Mouse (Mus musculus): Measurements from ENCODE around the gene Orai3. TPM values are rescaled to one million over a fixed set of nuclear protein-coding genes. Genes with fewer than 3 reads are reported as not detected.

Gene Orai3
- polyA plus RNA-seq, 1 experiment = 24.1 TPM

DNA sequence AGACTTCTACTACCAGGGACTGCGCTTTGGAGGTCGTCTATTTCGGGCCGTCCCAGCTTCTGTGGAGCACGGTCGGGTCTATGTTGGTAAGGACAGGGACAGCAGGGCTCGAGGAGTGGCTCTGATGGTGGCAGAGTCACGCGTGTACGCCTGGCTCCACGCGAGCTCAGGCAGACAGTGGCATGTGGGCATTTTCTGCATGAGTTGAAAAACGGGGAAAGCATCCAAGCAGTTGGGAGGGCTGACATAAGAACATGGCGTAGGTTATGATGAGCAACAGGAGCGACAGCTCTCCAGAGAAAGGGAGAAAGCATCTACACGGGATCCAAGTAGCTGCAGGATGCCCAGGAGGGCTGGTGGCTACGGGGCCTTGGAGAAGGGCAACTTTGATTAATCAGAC, 32.7 kb downstream of the Orai3 start:
- Histone ChIP-seq H3K27me3 (ENCODE audit: control insufficient read depth, insufficient read depth, low read length) (no peaks in the 10 kb centered on the region), H3K27ac (ENCODE audit: insufficient read depth, low read length) (peak overlapping the region; percentile 88), H3K4me3 (replicated peaks; ENCODE audit: insufficient read depth, low read depth, low read length) (no peak overlapping the region), H3K4me1 (ENCODE audit: control insufficient read depth, insufficient read depth, low read length) (peaks cover 78% of the 10 kb centered on the region)
- WGBS = 11% methylated on average over 17 of the region's 17 CpGs
- DNase-seq = peak; percentile 88 to 92
- no peak for TF ChIP-seq CTCF (IDR thresholded peaks at IDR 0.05; ENCODE audit: borderline replicate concordance, insufficient read depth, low read depth, low read length)
- no peak; the same call in 1 of the 2 replicates for TF ChIP-seq POLR2A (IDR thresholded peaks at IDR 0.05; ENCODE audit: borderline replicate concordance, insufficient read depth, low read length)

DNA sequence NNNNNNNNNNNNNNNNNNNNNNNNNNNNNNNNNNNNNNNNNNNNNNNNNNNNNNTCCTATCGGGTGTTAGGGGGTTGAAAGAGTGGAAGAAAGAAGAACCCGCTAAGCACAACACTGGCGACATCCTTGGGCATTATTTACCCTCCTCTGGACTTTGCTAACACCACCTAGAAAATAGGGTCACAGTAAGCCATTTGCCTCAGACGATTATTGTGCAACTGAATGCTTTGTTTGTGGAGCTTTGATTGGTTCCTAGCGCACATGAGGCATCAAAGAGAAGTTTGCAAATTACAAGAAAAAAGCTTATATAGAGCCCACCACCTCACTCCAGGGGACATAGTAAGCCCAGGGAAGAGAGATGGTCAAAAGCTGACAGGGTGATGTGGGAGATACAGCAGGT, 39.2 kb downstream of the Orai3 start:
- H3K27me3 ChIP-seq (ENCODE audit: control insufficient read depth, insufficient read depth, low read length) = no peaks in the 10 kb centered on the region
- H3K4me3 ChIP-seq (replicated peaks; ENCODE audit: insufficient read depth, low read depth, low read length) = no peak overlapping the region
- H3K4me1 ChIP-seq (ENCODE audit: control insufficient read depth, insufficient read depth, low read length) = peaks cover 32% of the 10 kb centered on the region
- TF ChIP-seq CTCF (IDR thresholded peaks at IDR 0.05; ENCODE audit: borderline replicate concordance, insufficient read depth, low read depth, low read length) = no peak
- TF ChIP-seq POLR2A (IDR thresholded peaks at IDR 0.05; ENCODE audit: borderline replicate concordance, insufficient read depth, low read length) = no peak
- 83% methylated on average over 5 of the region's 5 CpGs for WGBS
- no peak for DNase-seq
- H3K27ac ChIP-seq (ENCODE audit: insufficient read depth, low read length) = no peak overlapping the region

DNA sequence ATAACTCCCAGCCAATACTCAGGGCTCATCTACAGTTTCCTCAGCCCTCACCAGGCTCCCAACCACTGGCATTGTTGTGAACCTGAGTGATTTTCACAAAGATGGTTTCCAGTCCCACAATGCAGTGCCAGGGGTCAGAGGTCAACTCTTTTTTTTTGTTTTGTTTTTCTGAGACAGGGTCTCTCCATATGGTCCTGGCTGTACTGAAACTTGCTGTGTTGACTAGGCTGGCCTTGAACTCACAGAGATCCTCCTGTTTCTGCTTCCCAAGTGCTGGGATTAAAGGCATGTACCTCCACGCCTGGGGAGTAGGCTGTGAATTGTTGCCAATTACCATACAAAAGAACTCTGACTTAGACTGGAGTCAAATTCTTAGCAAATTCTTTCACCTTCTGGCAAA, 40.2 kb downstream of the Orai3 start:
- Histone ChIP-seq H3K27ac (ENCODE audit: insufficient read depth, low read length) (no peak overlapping the region), H3K4me1 (ENCODE audit: control insufficient read depth, insufficient read depth, low read length) (peaks cover 28% of the 10 kb centered on the region), H3K27me3 (ENCODE audit: control insufficient read depth, insufficient read depth, low read length) (no peaks in the 10 kb centered on the region), H3K4me3 (replicated peaks; ENCODE audit: insufficient read depth, low read depth, low read length) (no peak overlapping the region)
- WGBS = 85% methylated on average over 1 of the region's 1 CpGs
- TF ChIP-seq POLR2A (IDR thresholded peaks at IDR 0.05; ENCODE audit: borderline replicate concordance, insufficient read depth, low read length) (no peak), CTCF (IDR thresholded peaks at IDR 0.05; ENCODE audit: borderline replicate concordance, insufficient read depth, low read depth, low read length) (no peak)
- DNase-seq = no peak

- 72% methylated on average over 10 of the region's 10 CpGs for WGBS
- no peaks in the 10 kb centered on the region for H3K27me3 ChIP-seq (ENCODE audit: control insufficient read depth, insufficient read depth, low read length)
- no peak overlapping the region for H3K27ac ChIP-seq (ENCODE audit: insufficient read depth, low read length)
- no peak overlapping the region for H3K4me3 ChIP-seq (replicated peaks; ENCODE audit: insufficient read depth, low read depth, low read length)
- TF ChIP-seq CTCF (IDR thresholded peaks at IDR 0.05; ENCODE audit: borderline replicate concordance, insufficient read depth, low read depth, low read length) = no peak
- TF ChIP-seq POLR2A (IDR thresholded peaks at IDR 0.05; ENCODE audit: borderline replicate concordance, insufficient read depth, low read length) = no peak
- H3K4me1 ChIP-seq (ENCODE audit: control insufficient read depth, insufficient read depth, low read length) = peaks cover 34% of the 10 kb centered on the region
- no peak for DNase-seq
Measured at GRCm38 (mm10) chr7:127810650-127811049, 41.0 kb downstream of the Orai3 start.

GRCm38 (mm10) chr7:127811240-127811639, 41.6 kb downstream of the Orai3 start:
- no peak for TF ChIP-seq POLR2A (IDR thresholded peaks at IDR 0.05; ENCODE audit: borderline replicate concordance, insufficient read depth, low read length)
- no peak for TF ChIP-seq CTCF (IDR thresholded peaks at IDR 0.05; ENCODE audit: borderline replicate concordance, insufficient read depth, low read depth, low read length)
- Histone ChIP-seq H3K27me3 (ENCODE audit: control insufficient read depth, insufficient read depth, low read length) (no peaks in the 10 kb centered on the region), H3K4me3 (replicated peaks; ENCODE audit: insufficient read depth, low read depth, low read length) (no peak overlapping the region), H3K27ac (ENCODE audit: insufficient read depth, low read length) (no peak overlapping the region), H3K4me1 (ENCODE audit: control insufficient read depth, insufficient read depth, low read length) (peaks cover 39% of the 10 kb centered on the region)
- 41% methylated on average over 4 of the region's 4 CpGs for WGBS
- DNase-seq = no peak

DNA sequence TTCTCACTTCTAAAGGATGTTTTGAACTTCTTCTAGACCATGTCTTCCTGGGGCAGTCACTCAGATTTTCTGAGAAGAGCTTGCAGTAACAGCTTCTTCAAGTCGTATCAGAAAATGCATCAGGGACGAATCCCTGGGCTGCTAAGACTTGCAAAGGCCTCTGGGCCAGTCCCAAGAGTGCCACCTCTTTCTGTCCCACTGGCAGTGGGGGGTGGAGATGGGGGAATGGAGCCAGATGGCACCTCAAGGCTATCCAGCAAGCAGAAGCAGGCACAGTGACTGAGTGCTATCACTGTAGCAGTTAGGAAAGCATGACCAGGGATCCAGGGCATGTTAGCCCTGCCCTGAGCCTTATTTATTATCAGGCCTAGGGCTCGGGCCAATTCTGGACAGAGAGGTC, 42.7 kb downstream of the Orai3 start:
- H3K27ac ChIP-seq (ENCODE audit: insufficient read depth, low read length) = peak overlapping the region; percentile 34; the same call in 1 of the 2 replicates
- H3K4me1 ChIP-seq (ENCODE audit: control insufficient read depth, insufficient read depth, low read length) = peaks cover 44% of the 10 kb centered on the region
- 25% methylated on average over 3 of the region's 3 CpGs for WGBS
- no peak overlapping the region for H3K4me3 ChIP-seq (replicated peaks; ENCODE audit: insufficient read depth, low read depth, low read length)
- TF ChIP-seq POLR2A (IDR thresholded peaks at IDR 0.05; ENCODE audit: borderline replicate concordance, insufficient read depth, low read length) (no peak), CTCF (IDR thresholded peaks at IDR 0.05; ENCODE audit: borderline replicate concordance, insufficient read depth, low read depth, low read length) (no peak)
- no peaks in the 10 kb centered on the region for H3K27me3 ChIP-seq (ENCODE audit: control insufficient read depth, insufficient read depth, low read length)
- DNase-seq = peak; percentile 62 to 69

- peak overlapping the region; percentile 90 for H3K27ac ChIP-seq (ENCODE audit: insufficient read depth, low read length)
- WGBS = 12% methylated on average over 4 of the region's 4 CpGs
Measured at GRCm38 (mm10) chr7:127813821-127814220, 44.2 kb downstream of the Orai3 start.

DNA sequence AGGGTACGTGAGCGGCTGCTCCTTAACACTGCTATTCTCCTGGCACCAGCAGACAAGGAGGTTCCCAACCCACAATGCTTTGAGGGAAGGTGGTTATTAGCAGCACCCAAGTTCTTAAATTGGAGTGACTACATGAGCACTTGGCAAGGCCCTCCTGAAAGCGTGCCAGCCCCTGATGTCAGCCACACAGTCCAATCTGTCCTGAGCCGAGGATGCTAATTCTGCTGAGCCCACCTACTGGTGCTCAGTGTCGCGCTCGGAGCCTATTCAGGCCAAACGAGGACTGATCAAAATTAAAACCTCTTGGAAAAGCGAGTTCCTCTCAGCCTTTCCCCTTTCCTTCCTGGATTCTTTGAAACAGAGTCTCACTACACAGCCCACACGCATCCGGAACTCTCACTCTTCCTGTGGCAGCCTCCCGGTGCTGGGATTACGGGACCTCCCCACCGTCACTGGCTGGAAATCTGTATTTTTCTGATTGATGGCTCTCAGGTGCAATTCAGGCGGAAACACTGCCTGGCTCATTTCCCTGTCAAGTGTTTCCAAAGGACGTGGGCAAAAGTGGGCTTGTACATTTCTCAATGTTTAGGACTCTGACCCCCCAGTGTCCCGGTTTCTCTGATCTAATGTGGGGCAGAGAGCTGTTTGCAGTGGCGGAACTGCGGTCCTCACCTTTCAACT, 44.8 kb downstream of the Orai3 start:
- Histone ChIP-seq H3K27me3 (ENCODE audit: control insufficient read depth, insufficient read depth, low read length) (no peaks in the 10 kb centered on the region), H3K27ac (ENCODE audit: insufficient read depth, low read length) (peak overlapping the region; percentile 90), H3K4me3 (replicated peaks; ENCODE audit: insufficient read depth, low read depth, low read length) (peak overlapping the region; percentile 1), H3K4me1 (ENCODE audit: control insufficient read depth, insufficient read depth, low read length) (peaks cover 54% of the 10 kb centered on the region)
- TF ChIP-seq POLR2A (IDR thresholded peaks at IDR 0.05; ENCODE audit: borderline replicate concordance, insufficient read depth, low read length) (peak; percentile 37; the same call in 1 of the 2 replicates), CTCF (IDR thresholded peaks at IDR 0.05; ENCODE audit: borderline replicate concordance, insufficient read depth, low read depth, low read length) (no peak)
- DNase-seq = peak; percentile 98 to 99
- 12% methylated on average over 19 of the region's 19 CpGs for WGBS

More at GRCm38 (mm10) chr7:127813821-127814220, 44.2 kb downstream of the Orai3 start:
- H3K4me3 ChIP-seq (replicated peaks; ENCODE audit: insufficient read depth, low read depth, low read length) = no peak overlapping the region
- TF ChIP-seq CTCF (IDR thresholded peaks at IDR 0.05; ENCODE audit: borderline replicate concordance, insufficient read depth, low read depth, low read length) (no peak), POLR2A (IDR thresholded peaks at IDR 0.05; ENCODE audit: borderline replicate concordance, insufficient read depth, low read length) (no peak)
- no peaks in the 10 kb centered on the region for H3K27me3 ChIP-seq (ENCODE audit: control insufficient read depth, insufficient read depth, low read length)
- no peak for DNase-seq
- H3K4me1 ChIP-seq (ENCODE audit: control insufficient read depth, insufficient read depth, low read length) = peaks cover 52% of the 10 kb centered on the region
